Mouse (Mus musculus) neural tube, embryonic 10.5 days (tissue): ENCODE results near the gene Dmrtb1.

ENCODE experiments used
- DNase-seq: peaks from one replicate; pipeline ENCODE4 v3.0.0-alpha.2; 2017; ENCODE audit warnings: low spot score; ENCODE audit errors: extremely low spot score

The Dmrtb1 gene

GRCm38 (mm10) chr4:107684130-107684529 lies at the start of gene Dmrtb1:
Gene Dmrtb1 (minus strand): TSS chr4:107684230.
- DNase-seq = no peak

GRCm38 (mm10) chr4:107733603-107734002 lies 49.6 kb upstream of the Dmrtb1 start:
- no peak for DNase-seq

GRCm38 (mm10) chr4:107732624-107733023 lies 48.6 kb upstream of the Dmrtb1 start:
- no peak for DNase-seq

- DNase-seq = no peak
Observed at GRCm38 (mm10) chr4:107732182-107732581, 48.2 kb upstream of the Dmrtb1 start.

GRCm38 (mm10) chr4:107731088-107731465 lies 47.0 kb upstream of the Dmrtb1 start:
- no peak for DNase-seq

GRCm38 (mm10) chr4:107730391-107731087 lies 46.5 kb upstream of the Dmrtb1 start:
- no peak for DNase-seq

- DNase-seq = no peak
Observed at GRCm38 (mm10) chr4:107725432-107725831, 41.4 kb upstream of the Dmrtb1 start.

GRCm38 (mm10) chr4:107720043-107720830 lies 36.2 kb upstream of the Dmrtb1 start:
- DNase-seq = no peak

GRCm38 (mm10) chr4:107719161-107719560 lies 35.1 kb upstream of the Dmrtb1 start:
- DNase-seq = no peak

- no peak for DNase-seq
Observed at GRCm38 (mm10) chr4:107718720-107719119, 34.7 kb upstream of the Dmrtb1 start.

- no peak for DNase-seq
Observed at GRCm38 (mm10) chr4:107717718-107718313, 33.8 kb upstream of the Dmrtb1 start.

- no peak for DNase-seq
Observed at GRCm38 (mm10) chr4:107716754-107717299, 32.8 kb upstream of the Dmrtb1 start.

- DNase-seq = no peak
Observed at GRCm38 (mm10) chr4:107706884-107707283, 22.9 kb upstream of the Dmrtb1 start.

- peak; percentile 54 for DNase-seq
Observed at GRCm38 (mm10) chr4:107704185-107704584, 20.2 kb upstream of the Dmrtb1 start.

- no peak for DNase-seq
Observed at GRCm38 (mm10) chr4:107701679-107702078, 17.6 kb upstream of the Dmrtb1 start.

GRCm38 (mm10) chr4:107701116-107701515 lies 17.1 kb upstream of the Dmrtb1 start:
- peak; percentile 71 for DNase-seq

- no peak for DNase-seq
Observed at GRCm38 (mm10) chr4:107699271-107699670, 15.2 kb upstream of the Dmrtb1 start.

- DNase-seq = no peak
Observed at GRCm38 (mm10) chr4:107693816-107694215, 9.8 kb upstream of the Dmrtb1 start.

- peak; percentile 51 for DNase-seq
Observed at GRCm38 (mm10) chr4:107688213-107688612, 4.2 kb upstream of the Dmrtb1 start.

GRCm38 (mm10) chr4:107687127-107687526 lies 3.1 kb upstream of the Dmrtb1 start:
- DNase-seq = no peak

- no peak for DNase-seq
Observed at GRCm38 (mm10) chr4:107683006-107683756, 849 bp downstream of the Dmrtb1 start.
